Mouse (Mus musculus) brain, embryonic 14.5 days (tissue): ENCODE data around the gene Kif22.

Experiments
- CTCF ChIP-seq: fragments of 200-500 bp; IDR thresholded peaks from 2 replicates; pipeline ENCODE4 v1.5.1; 2012; ENCODE audit warnings: inconsistent platforms, mild to moderate bottlenecking, moderate library complexity, borderline replicate concordance; ENCODE audit not compliant: insufficient read depth, insufficient read length; ENCODE audit errors: extremely low read depth
- POLR2A ChIP-seq: fragments of 200-500 bp; IDR thresholded peaks from 2 replicates; pipeline ENCODE4 v1.6.1; 2012; ENCODE audit warnings: mild to moderate bottlenecking, inconsistent platforms, borderline replicate concordance; ENCODE audit not compliant: poor library complexity, insufficient read depth, insufficient read length, severe bottlenecking; ENCODE audit errors: extremely low read depth

DNA sequence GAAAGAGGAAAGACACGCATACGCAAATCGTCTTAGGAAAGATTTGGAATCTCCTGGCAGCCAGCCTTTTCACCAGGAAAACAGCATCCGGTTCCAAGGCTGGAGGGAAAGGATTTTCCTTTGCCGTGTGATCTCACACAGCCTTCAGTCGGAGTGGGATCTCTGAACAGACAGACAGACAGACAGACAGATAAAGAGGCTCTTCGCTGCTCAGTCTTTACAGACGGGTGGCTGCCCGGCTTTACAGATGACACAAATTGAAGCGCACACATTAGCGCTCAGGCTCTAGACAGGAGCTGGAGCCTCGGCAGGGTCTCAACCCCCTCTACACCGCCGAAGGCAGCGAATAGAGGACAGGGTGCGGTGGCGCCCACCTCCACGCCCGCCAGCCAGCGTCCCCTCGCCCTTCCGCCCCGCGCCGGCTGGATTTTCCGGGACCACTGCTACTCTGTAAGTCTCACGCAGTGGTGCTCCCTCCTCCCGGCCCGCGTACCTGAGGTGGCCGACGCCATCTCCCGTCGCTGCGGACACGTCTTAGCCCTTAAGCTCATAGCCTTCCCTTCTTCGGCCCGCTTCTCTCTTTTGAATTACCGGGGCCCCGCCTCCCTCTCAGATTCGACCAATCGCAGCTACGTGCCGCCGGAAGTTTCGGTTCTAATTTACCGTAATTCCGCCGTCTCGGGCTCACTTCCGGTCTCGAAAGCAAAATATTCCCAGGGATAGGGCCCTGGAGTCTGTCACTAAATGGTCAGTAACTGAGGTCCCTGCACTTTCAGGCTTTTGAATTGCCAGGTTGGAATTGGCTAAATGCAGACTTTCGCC lies at the start of gene Kif22:
- TF ChIP-seq POLR2A: no peak
- TF ChIP-seq CTCF: no peak
